Mouse (Mus musculus): ENCODE results near the gene Eps8l3.

Gene Eps8l3

GRCm38 (mm10) chr3:107895720-107896569, 18.9 kb downstream of the Eps8l3 start, which contains the start of gene Gstm5:
TSS of gene Gstm5 (plus strand) at chr3:107895821.
- DNase-seq (ENCODE audit: low spot score) = peak; percentile 53

- no peak for DNase-seq (ENCODE audit: low spot score)
Observed at GRCm38 (mm10) chr3:107898691-107899090, 21.7 kb downstream of the Eps8l3 start.

- DNase-seq (ENCODE audit: low spot score) = no peak
Observed at GRCm38 (mm10) chr3:107900955-107901673, 24.1 kb downstream of the Eps8l3 start.

GRCm38 (mm10) chr3:107905942-107906341, 28.9 kb downstream of the Eps8l3 start:
- no peak for DNase-seq (ENCODE audit: low spot score)

GRCm38 (mm10) chr3:107916674-107917073, 39.6 kb downstream of the Eps8l3 start:
- DNase-seq (ENCODE audit: low spot score) = no peak

GRCm38 (mm10) chr3:107917097-107917496, 40.1 kb downstream of the Eps8l3 start:
- DNase-seq (ENCODE audit: low spot score) = no peak

GRCm38 (mm10) chr3:107917783-107918408, 40.9 kb downstream of the Eps8l3 start:
- peak; percentile 86 for DNase-seq (ENCODE audit: low spot score)

- no peak for DNase-seq (ENCODE audit: low spot score)
Observed at GRCm38 (mm10) chr3:107920348-107920747, 43.3 kb downstream of the Eps8l3 start.

GRCm38 (mm10) chr3:107925335-107925734, 48.3 kb downstream of the Eps8l3 start:
- DNase-seq (ENCODE audit: low spot score) = no peak

- no peak for DNase-seq (ENCODE audit: low spot score)
Observed at GRCm38 (mm10) chr3:107927841-107928240, 50.8 kb downstream of the Eps8l3 start.

- no peak for DNase-seq (ENCODE audit: low spot score)
Observed at GRCm38 (mm10) chr3:107928691-107929090, 51.7 kb downstream of the Eps8l3 start.

- no peak for DNase-seq (ENCODE audit: low spot score)
Observed at GRCm38 (mm10) chr3:107929243-107929642, 52.2 kb downstream of the Eps8l3 start.

- DNase-seq (ENCODE audit: low spot score) = no peak
Observed at GRCm38 (mm10) chr3:107929731-107930130, 52.7 kb downstream of the Eps8l3 start.

- DNase-seq (ENCODE audit: low spot score) = no peak
Observed at GRCm38 (mm10) chr3:107931134-107931533, 54.1 kb downstream of the Eps8l3 start.

GRCm38 (mm10) chr3:107931670-107932069, 54.6 kb downstream of the Eps8l3 start, which contains the start of gene Gstm7:
TSS of gene Gstm7 (minus strand) at chr3:107931817.
- DNase-seq (ENCODE audit: low spot score) = peak; percentile 95

GRCm38 (mm10) chr3:107932128-107932527, 55.1 kb downstream of the Eps8l3 start:
- DNase-seq (ENCODE audit: low spot score) = no peak

- DNase-seq (ENCODE audit: low spot score) = no peak
Observed at GRCm38 (mm10) chr3:107935268-107935667, 58.2 kb downstream of the Eps8l3 start.

GRCm38 (mm10) chr3:107935888-107936287, 58.9 kb downstream of the Eps8l3 start:
- no peak for DNase-seq (ENCODE audit: low spot score)

GRCm38 (mm10) chr3:107939403-107939802, 62.4 kb downstream of the Eps8l3 start:
- DNase-seq (ENCODE audit: low spot score) = no peak

- no peak for DNase-seq (ENCODE audit: low spot score)
Observed at GRCm38 (mm10) chr3:107939830-107940229, 62.8 kb downstream of the Eps8l3 start.

GRCm38 (mm10) chr3:107940524-107940923, 63.5 kb downstream of the Eps8l3 start:
- DNase-seq (ENCODE audit: low spot score) = no peak

- no peak for DNase-seq (ENCODE audit: low spot score)
Observed at GRCm38 (mm10) chr3:107941261-107941660, 64.2 kb downstream of the Eps8l3 start.

Measured in layer of hippocampus, adult 9-10 months (tissue).